Mouse (Mus musculus): Measurements from ENCODE around the gene Atg5. TPM values are rescaled to one million over a fixed set of nuclear protein-coding genes. Genes with fewer than 3 reads are reported as not detected.

The Atg5 gene
- polyA plus RNA-seq, 1 experiment from 2014 or later, result 24.5 TPM

- no peak for TF ChIP-seq CTCF (IDR thresholded peaks at IDR 0.05)
These were observed 14.2 kb downstream of the Atg5 start for GRCm38 (mm10) chr10:44282323-44282722.

GRCm38 (mm10) chr10:44285106-44285505, 16.9 kb downstream of the Atg5 start:
- in situ Hi-C loops (cut with MboI; ENCODE audit: low pct_unique_long_range_greater_than_20kb), result loop anchor here (25.0 kb wide), 1 partner anchor 1077 kb away; no protein-coding TSS in a partner anchor
- DNase-seq (ENCODE audit: low read depth, low spot score) (no peak), ATAC-seq (no peak)
- no peaks in the 10 kb centered on the region for H3K27me3 ChIP-seq
- TF ChIP-seq CTCF (IDR thresholded peaks at IDR 0.05), result no peak
- CTCF ChIA-PET, result no interaction called here
- POLR2A ChIA-PET, result no interaction called here

More at GRCm38 (mm10) chr10:44282323-44282722, 14.2 kb downstream of the Atg5 start:
- ATAC-seq (no peak), DNase-seq (ENCODE audit: low read depth, low spot score) (no peak)
- POLR2A ChIA-PET, result interaction anchor here (1.7 kb wide), 1 partner anchor 15 kb away, joined by 4 read pairs; no protein-coding TSS in a partner anchor
- in situ Hi-C loops (cut with MboI; ENCODE audit: low pct_unique_long_range_greater_than_20kb), result loop anchor here (25.0 kb wide), 1 partner anchor 1080 kb away; no protein-coding TSS in a partner anchor
- no peaks in the 10 kb centered on the region for H3K27me3 ChIP-seq
- CTCF ChIA-PET, result interaction anchor here (1.4 kb wide), 1 partner anchor 8 kb away, joined by 4 read pairs; no protein-coding TSS in a partner anchor

DNA sequence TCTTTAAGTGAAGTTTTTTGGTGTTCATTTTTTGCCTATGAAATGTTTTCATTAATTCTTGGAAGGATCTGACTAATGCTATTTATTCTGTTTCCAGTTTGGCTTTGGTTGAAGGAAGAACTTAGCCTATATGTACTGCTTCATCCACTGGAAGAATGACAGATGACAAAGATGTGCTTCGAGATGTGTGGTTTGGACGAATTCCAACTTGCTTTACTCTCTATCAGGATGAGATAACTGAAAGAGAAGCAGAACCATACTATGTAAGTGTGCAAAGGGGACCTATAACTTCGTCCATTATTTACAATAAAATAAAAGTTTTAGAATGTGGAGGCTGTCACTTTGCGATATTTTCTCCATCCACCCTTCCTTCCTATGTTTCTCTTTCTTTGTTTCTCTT, 17.8 kb downstream of the Atg5 start:
- ATAC-seq (no peak), DNase-seq (ENCODE audit: low read depth, low spot score) (no peak)
- H3K27me3 ChIP-seq, result no peaks in the 10 kb centered on the region
- in situ Hi-C loops (cut with MboI; ENCODE audit: low pct_unique_long_range_greater_than_20kb), result loop anchor here (25.0 kb wide), 1 partner anchor 1076 kb away; no protein-coding TSS in a partner anchor
- no peak for TF ChIP-seq CTCF (IDR thresholded peaks at IDR 0.05)
- CTCF ChIA-PET, result interaction anchor here (1.0 kb wide), 1 partner anchor 18 kb away, joined by 3 read pairs; no protein-coding TSS in a partner anchor
- POLR2A ChIA-PET, result no interaction called here

DNA sequence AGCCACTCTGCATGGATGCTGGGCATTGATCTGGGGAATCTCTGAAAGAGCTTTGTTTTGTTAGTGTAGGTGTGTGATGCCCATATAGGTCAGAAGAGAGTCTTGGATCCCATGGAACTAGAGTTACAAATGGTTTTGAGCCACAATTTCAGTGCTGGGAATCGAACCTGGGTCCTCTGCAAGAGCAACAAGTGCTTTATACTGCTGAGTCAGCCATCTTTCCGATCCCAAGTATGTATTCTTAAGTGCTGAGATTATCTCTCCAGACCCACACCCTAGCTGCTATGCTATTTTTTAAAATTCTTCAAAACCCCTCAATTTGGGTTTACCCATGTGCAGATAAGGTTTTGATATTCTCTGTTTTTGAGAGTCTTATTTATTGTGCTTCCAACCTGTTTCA, 22.7 kb downstream of the Atg5 start:
- no peaks in the 10 kb centered on the region for H3K27me3 ChIP-seq
- no peak for TF ChIP-seq CTCF (IDR thresholded peaks at IDR 0.05)
- in situ Hi-C loops (cut with MboI; ENCODE audit: low pct_unique_long_range_greater_than_20kb), result loop anchor here (5.0 to 25.0 kb wide), 4 partner anchors 166 to 1071 kb away; no protein-coding TSS in a partner anchor
- CTCF ChIA-PET, result interaction anchor here (2.9 kb wide), 1 partner anchor 10 kb away, joined by 12 read pairs; no protein-coding TSS in a partner anchor
- DNase-seq (ENCODE audit: low read depth, low spot score) (no peak), ATAC-seq (no peak)
- POLR2A ChIA-PET, result no interaction called here

DNA sequence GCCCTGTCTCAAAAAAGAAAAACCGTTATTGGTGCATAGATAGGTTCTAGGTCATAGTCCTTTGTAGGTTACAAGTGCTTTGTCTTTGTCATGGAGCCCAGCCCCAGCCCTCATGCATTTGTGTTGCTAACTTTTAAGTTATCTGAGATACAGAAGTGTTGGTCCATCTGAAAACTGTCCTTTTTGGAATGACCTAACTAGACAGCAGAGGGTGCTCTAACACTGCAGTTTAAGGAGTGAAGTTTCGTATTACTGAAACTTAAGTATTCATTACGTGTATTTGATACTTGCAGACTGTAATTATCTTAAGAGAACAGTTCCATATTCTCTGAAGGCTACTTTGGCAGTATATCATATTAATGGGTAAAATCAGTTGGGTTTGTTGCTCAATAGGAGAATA, 24.0 kb downstream of the Atg5 start:
- no peak for DNase-seq (ENCODE audit: low read depth, low spot score)
- ATAC-seq, result no peak
- H3K27me3 ChIP-seq, result no peaks in the 10 kb centered on the region
- in situ Hi-C loops (cut with MboI; ENCODE audit: low pct_unique_long_range_greater_than_20kb), result loop anchor here (5.0 to 25.0 kb wide), 4 partner anchors 165 to 1070 kb away; no protein-coding TSS in a partner anchor
- ChIA-PET CTCF (interaction anchor here (0.8 to 2.9 kb wide), 7 partner anchors 11 to 752 kb away, joined by 3 to 12 read pairs (median 3); no protein-coding TSS in a partner anchor), POLR2A (no interaction called here)
- TF ChIP-seq CTCF (IDR thresholded peaks at IDR 0.05), result peak; percentile 53

DNA sequence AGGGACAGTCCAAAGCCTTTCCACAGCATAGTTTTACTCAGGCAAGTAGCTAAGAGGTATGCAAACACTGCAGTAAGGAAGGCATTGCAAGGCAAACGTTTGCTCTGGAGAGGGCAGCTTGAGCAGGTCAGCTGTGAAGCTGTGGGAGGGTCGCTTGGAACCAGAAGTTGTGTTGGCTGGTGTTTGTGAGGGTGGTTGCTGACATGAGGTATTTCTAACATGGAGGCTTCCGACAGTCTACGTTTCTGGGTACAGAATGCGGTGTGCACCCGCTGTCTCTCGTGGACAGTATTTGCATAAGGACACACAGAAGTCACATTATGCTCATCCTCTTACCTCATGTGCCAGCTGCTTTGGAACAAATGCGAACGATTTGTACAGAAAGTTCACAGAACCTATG, 31.0 kb downstream of the Atg5 start:
- no peak for TF ChIP-seq CTCF (IDR thresholded peaks at IDR 0.05)
- ATAC-seq, result no peak
- CTCF ChIA-PET, result no interaction called here
- no peaks in the 10 kb centered on the region for H3K27me3 ChIP-seq
- in situ Hi-C loops (cut with MboI; ENCODE audit: low pct_unique_long_range_greater_than_20kb), result loop anchor here (10.0 to 25.0 kb wide), 2 partner anchors 706 to 1063 kb away; no protein-coding TSS in a partner anchor
- POLR2A ChIA-PET, result no interaction called here
- no peak for DNase-seq (ENCODE audit: low read depth, low spot score)

DNA sequence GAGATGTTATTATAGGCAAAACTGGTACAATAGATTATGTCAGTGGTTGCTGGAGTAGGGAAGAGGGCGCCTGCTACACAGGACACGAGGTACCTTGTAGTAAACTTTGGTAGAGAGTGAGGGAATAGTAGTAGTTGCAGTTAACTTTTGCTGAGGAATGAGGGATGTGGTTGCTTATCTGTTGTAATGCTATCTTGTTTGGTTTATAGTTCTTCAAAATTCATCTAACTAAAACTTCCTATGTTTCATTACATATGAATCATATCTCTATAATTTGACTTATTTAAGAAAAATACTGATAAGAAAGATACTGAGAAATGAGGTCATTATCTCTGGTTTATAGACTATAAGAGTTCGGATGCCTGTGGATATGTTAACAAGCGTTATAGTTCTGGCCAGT, 31.9 kb downstream of the Atg5 start:
- ATAC-seq, result no peak
- CTCF ChIA-PET, result interaction anchor here (1.0 to 1.1 kb wide), 2 partner anchors 154 to 703 kb away, joined by 3 to 5 read pairs; no protein-coding TSS in a partner anchor
- H3K27me3 ChIP-seq, result no peaks in the 10 kb centered on the region
- TF ChIP-seq CTCF (IDR thresholded peaks at IDR 0.05), result no peak
- POLR2A ChIA-PET, result no interaction called here
- in situ Hi-C loops (cut with MboI; ENCODE audit: low pct_unique_long_range_greater_than_20kb), result no loop called here
- DNase-seq (ENCODE audit: low read depth, low spot score), result no peak

GRCm38 (mm10) chr10:44303648-44304329, 35.6 kb downstream of the Atg5 start:
- no peaks in the 10 kb centered on the region for H3K27me3 ChIP-seq
- ChIA-PET POLR2A (no interaction called here), CTCF (interaction anchor here (0.7 to 0.9 kb wide), 2 partner anchors 12 to 17 kb away, joined by 3 read pairs; no protein-coding TSS in a partner anchor)
- in situ Hi-C loops (cut with MboI; ENCODE audit: low pct_unique_long_range_greater_than_20kb), result no loop called here
- ATAC-seq (no peak), DNase-seq (ENCODE audit: low read depth, low spot score) (no peak)
- no peak for TF ChIP-seq CTCF (IDR thresholded peaks at IDR 0.05)

DNA sequence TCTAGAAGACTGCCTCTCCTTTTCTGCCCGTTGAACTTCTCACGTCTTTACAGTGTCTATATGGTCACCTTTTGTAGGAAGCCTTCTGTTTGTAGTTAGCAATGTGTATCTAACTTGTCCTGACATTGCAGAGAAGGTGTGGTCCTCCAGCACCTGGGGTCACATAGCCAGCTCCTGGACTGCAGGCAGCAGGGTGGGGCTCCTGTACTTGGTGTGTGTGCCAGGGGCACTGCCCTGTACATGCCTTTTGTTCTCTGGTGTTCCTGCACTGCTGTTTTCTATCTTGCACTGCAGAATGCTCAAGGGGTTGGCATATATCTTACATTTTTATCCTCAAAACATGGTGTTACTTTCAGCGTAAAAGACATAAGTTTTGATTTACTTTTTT, 36.2 kb downstream of the Atg5 start:
- POLR2A ChIA-PET, result interaction anchor here (0.7 kb wide), 1 partner anchor 57 kb away, joined by 3 read pairs; no protein-coding TSS in a partner anchor
- CTCF ChIA-PET, result interaction anchor here (1.5 kb wide), 1 partner anchor 10 kb away, joined by 4 read pairs; no protein-coding TSS in a partner anchor
- in situ Hi-C loops (cut with MboI; ENCODE audit: low pct_unique_long_range_greater_than_20kb), result no loop called here
- no peak for ATAC-seq
- no peak for DNase-seq (ENCODE audit: low read depth, low spot score)
- TF ChIP-seq CTCF (IDR thresholded peaks at IDR 0.05), result no peak
- H3K27me3 ChIP-seq, result no peaks in the 10 kb centered on the region

DNA sequence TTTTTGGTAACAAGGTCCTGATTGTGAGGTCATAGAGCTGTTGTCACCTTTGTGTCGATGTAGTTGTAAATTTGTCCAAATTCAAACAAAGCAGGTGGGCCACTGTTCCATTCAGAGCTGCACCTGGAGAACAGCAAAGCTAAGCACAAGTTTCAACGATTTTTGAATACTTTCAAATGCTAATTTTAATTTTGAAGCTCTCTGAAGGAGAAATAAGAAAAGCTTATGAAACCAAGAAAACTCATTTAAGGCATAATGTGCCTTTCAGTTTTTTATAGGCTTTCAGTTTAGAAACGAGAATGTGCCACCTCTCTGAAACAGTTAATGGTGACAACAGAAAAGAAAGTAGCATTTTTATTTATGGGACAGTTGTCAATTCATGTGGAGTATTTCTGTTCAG, 36.7 kb downstream of the Atg5 start:
- ATAC-seq (no peak), DNase-seq (ENCODE audit: low read depth, low spot score) (no peak)
- ChIA-PET CTCF (interaction anchor here (0.8 to 1.5 kb wide), 2 partner anchors 9 to 11 kb away, joined by 3 to 4 read pairs; no protein-coding TSS in a partner anchor), POLR2A (interaction anchor here (0.7 kb wide), 1 partner anchor 56 kb away, joined by 3 read pairs; no protein-coding TSS in a partner anchor)
- no peaks in the 10 kb centered on the region for H3K27me3 ChIP-seq
- no peak for TF ChIP-seq CTCF (IDR thresholded peaks at IDR 0.05)
- in situ Hi-C loops (cut with MboI; ENCODE audit: low pct_unique_long_range_greater_than_20kb), result no loop called here

DNA sequence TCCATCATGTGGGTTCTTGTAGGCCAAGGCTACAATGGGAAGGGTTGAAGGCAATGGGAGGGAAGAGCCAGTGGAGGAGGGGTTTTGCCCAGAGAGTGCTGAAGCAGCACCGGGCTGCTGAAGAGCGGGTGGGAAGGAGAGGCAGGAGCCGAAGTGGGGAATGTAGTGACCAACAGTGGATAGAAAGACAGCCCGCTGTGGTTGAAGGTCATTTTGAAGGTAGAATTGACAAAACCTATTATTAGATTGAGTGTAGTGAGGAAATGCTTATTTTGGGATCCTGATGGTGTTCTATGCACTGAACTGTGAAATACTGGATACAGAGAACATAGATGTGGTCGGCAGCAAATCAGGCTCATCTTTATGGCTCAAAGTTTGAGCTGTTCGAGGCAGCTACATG, 38.1 kb downstream of the Atg5 start:
- no peak for ATAC-seq
- in situ Hi-C loops (cut with MboI; ENCODE audit: low pct_unique_long_range_greater_than_20kb), result no loop called here
- no peaks in the 10 kb centered on the region for H3K27me3 ChIP-seq
- ChIA-PET POLR2A (no interaction called here), CTCF (no interaction called here)
- TF ChIP-seq CTCF (IDR thresholded peaks at IDR 0.05), result no peak
- DNase-seq (ENCODE audit: low read depth, low spot score), result no peak
